Mouse (Mus musculus) frontal cortex, postnatal 25 days (tissue): ENCODE measurements at regions not wholly inside any gene's neighbourhood (a gene's known extent, or its start where the extent isn't known, plus 50 kb on each side); places are given as distances from the start of the nearest gene placed in this dataset.

Experiments
- DNase-seq, 2 experiments: peaks; one replicate each; pipeline ENCODE4 v3.0.0; 2022; ENCODE audit warnings: low spot score in 2 of 2

DNA sequence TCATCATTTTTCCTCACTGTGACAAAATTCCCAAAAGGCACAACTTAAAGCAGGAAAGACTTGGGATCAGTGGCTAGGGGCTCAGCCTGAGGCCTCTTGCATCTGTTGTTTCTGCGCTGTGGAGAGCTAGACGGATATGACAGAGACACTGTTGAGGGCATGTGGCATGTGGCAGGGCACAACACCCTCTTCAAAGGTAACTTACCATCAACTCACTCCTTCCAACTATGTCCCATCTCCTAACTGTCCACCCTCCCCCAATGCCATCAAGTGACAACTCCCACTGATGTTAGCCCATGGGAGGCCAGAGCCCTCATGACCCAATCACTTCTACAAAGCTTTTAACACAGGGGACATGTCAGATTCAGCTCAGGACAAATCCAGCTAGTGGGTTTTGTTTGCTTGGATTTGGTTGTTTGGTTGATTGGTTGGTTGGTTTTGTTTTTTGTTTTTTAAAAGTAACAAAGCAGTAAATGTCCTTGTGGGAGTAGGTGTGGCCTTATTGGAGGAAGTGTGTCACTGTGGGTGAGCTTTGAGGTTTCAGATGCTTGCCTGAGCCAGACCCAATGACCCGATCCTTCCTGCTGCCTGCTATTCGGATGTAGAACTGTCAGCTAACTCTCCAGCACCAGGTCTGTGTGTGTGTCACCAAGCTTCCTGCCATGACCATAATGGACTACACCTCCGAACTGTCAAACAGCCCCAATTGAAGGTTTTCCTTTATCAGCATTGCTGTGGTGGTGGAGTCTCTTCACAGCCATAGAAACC, 53.2 kb upstream of the Lef1 start:
- no peak for DNase-seq

DNA sequence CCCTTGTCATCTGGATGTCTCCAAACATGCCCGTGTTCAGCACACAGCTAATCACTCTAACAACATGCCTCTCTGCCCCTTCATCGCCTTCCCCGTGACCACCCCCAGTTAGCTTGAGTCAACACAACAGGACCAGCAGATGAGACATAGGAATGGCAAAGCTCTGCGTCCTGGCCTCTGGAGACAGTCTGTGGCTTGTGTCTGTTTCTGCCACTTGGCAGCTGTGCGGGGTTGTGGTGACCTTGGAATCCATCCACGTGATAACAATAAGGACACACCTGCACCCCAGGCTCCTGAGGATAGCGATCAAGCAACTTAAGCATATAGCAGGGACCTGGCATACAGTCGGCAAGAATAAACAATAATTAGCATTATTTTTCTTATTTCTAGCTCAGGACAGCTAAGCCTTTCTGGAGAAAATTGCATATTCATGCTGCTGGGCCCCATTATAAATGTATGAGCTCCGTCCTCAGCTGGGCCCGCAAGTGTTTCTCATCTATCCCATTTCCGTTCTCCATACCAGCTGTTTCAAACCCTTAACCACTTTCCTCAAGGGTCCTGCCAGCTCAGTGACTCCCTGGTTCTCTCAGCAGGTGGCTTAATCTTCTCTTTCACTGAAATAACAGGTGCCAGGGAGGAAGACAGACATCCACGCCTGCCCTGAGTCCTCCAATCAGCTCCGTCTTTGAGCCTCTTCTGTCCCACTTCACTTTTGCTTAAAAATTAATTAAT, 55.9 kb upstream of the Lef1 start:
- DNase-seq = no peak

DNA sequence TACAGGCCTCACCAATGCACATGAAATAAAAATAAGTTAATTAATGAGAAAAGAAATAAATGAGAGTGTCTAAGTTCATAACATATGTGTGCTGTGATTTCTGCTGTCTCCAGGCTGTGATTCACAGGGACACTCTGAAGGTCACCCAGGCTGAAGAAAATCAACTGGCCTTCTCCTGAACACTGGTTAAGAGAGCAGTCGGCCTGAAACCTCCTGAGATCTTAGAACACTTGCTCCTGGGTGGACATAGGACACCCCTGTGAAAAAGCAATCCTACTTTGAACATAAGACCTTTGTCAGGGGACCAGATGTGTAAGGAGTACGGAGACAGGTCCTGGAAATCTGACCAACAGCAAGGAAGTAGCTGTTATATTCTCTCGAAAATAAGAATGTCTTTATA, 62.6 kb upstream of the Lef1 start:
- DNase-seq = no peak

DNA sequence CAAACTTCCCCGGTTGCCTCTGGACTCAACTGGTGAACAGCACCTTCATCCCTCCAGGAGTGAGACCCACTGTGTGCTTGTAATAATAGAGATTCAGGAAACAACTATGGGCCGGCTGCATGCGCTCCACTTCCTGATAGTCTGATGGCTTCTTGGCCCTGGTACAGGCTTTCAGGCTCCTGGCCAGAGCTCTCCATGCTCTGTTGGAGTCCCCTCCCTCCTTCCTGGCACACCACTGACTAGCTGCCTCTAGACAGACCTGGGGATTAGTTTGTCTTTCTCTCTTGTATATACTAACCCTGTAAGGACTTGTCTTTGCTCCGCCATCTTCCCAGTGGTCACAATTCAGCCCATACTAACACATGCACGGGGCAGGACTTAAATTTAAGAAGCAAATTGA, 63.9 kb upstream of the Lef1 start:
- no peak for DNase-seq

DNA sequence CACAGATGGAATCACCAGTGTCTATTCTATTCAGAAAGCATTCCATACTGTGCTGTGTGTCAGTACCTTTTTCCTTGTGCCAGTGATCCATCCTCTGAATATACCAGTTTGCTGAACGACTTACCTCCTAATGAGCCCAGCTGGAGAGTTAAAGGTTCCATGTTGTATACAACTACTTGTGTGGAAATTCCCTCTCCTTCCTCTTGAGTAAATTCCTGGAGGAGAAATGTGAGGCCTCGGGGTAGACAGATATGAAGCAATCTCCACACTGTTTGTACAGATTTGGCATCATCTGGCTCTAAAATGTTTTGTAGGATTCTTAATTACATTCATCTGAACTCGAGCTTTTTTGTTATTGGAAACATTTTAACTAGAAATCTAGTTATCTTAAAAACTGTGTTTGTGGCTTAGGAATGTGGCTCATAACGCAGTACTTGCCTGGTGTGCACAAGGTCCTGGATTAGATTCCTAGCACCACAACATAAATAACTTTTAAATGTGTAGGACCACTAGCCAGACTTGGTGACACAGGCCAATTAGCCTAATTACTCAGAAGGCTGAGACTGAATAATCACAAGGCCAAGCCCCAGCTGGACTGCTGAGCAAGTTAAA, 70.0 kb upstream of the Lef1 start:
- no peak for DNase-seq

DNA sequence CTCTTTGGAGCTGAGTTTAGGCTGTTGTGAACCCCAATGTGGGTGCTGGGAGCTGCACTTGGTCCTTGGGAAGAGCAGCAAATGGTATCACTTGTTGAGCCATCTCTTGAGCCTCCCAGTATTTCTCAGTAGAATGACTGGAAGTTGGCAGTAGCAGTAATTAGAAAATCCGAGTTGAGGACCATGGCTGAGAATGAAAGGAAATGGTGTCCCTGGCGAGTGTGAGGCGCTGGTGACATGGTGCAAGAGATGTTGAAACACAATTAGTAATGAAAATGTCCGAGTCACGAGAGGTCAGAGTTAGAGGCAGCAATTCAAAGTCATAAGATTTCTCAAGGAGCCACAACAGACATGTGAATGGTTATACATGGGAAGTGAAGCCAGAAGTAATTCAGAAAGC, 73.2 kb upstream of the Lef1 start:
- DNase-seq = no peak

DNA sequence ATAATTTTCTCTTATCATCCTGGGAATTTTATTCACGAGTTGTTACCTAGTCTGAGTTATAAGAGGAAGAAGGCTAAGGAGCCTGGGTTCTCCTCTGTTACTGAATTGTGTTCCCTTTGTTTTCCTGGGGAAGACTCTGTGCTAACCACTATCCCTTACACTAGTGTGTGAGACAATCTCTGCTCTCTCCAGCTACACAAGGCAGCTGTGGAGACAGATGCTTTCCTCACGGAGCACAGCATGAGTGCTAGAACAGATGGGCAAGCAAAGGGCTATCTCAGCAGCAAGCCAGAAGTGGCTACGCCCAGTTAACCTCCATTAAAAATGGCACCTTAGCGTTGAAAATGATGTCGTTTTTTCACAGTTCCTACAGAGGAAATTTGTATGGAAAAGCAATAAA, 75.5 kb upstream of the Lef1 start:
- no peak for DNase-seq

DNA sequence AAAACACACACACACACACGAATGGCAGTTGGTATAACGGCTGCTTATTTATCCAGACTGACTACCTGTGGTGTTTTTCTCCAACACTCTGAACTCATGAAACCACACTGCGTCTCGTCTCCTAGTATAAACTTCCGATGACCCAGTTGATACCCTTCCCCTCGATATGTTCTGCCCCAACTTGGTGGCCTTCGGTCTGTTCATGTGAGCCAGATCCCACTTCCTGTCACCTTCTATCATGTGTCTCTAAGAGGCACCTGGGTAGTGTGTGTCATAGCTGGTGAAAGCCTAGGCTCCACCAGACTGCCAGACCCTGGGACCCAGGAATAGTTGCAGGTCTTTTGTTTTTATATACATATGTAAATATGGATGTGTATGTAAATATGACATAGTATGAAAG, 83.9 kb upstream of the Lef1 start:
- no peak for DNase-seq

DNA sequence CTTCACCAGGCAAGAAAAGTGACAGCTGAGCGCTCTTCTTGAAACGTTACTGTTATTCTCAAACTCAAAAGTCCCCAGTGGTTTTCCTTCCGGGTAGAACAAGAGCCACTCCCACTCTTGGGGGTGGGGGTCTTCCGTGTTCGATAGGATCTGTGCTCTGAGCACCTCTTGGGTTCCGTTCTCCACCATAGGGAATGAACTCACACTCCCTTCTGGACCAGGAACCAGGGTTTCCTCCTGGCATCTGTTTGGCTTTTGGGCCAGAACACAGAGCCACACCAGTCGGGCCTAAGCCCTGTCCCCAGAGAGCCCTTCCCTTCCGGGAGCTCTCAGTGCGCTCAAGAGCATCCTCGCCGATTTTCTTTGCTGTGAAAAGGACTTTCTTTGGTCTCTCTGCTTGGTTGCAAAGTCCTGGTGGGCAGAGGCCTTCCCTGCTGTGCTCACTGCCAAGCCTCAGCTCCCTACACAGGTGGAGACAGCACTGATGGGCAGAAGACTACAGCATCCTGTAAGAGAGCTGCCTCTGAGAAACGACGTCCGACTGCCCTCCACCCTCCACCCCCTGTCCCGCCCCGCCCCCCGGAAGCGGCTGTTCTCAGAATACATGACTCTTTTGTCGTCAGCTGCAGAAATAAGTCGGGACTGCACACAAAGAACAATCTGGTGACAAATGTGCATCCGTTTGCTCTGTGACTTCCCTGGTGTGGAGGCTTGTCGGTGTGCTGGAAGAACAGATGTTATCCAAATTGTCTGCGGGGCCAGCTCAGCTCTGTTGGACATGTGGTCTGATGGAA, 90.9 kb upstream of the Lef1 start:
- DNase-seq = no peak

DNA sequence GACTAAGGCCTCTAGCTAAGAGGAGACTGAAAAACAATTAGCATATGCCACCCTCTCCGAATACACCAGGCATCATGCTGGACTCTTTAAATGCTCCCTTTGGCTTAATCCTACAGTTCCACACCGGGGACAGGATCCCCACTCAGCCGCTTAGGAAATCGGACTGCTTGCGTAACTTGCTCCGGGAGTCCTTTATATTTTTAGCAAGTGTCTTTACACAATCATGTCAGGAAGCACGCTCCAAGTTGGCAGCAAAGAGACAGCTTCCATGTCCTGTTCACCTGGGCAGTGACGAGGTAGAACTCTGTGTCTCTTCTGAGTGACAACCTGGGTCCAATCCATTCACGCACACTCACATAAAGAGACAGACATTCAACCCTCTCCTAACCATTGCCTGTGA, 92.4 kb upstream of the Lef1 start:
- no peak for DNase-seq

DNA sequence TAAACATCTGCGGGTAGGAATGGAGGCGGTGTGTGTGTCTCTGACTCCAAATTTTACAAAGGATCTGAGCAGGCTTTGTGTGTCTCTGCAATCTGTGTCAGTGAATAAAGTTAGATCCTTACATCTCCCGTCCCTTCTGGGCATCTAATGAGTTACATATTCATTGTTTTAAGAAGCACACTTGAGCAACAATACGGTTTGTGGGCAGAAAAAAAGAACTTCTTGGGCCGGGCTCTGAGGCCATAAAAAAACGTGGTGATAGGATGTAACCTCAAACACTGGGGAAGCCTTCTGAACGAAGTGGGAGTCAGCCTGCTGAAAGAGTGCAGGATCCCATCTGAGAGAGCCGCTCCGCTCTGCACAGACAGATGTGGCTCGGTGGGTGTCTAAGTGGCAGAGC, 94.2 kb upstream of the Lef1 start:
- DNase-seq = no peak

DNA sequence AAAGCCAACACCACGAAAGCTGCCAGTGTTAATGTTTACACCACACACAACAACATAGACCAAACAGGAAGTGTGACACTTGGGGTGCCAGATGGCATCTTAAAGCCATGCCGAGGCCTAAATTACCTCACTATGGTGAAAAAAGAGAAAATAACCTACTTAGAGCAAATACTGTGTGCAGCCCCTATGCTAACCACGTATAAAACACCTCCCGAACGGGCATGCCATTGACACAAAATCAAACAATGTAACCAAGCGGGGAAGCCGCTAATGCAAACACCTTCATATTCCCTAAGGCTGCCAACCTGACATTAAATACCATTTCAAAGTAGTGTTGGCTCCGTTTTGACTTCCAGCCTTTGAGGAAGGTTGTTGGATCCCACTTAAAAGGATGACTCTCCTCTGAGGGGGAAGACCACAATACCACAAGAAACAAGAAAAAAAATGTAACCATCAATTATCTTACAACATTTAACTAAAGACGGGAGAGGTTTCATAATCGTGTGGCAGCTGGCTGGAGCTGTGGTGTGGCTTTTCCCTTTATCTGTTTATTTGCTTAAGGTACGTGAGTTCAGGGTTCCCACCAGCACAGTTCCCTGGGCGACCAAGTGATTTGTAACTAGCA, 96.1 kb upstream of the Lef1 start:
- no peak for DNase-seq

DNA sequence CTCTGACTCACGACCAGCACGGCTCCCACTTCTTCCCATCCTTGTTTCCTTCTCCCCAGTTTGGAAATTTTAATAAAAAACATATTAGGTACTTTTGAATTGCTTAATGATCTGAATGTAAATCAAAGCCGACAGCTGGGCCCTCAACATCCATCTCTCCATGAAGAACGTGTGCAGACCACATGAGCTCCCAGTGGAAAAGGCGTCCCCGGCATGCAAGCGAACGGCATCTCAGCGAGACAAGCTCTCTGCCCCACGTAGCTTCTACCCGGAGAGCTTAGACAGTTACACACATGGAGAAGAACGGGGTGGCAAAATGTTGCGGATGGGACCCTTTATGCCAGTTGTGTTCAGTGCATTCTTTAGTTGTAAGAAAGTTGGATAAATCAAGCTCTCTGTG, 109.6 kb upstream of the Lef1 start:
- no peak for DNase-seq

DNA sequence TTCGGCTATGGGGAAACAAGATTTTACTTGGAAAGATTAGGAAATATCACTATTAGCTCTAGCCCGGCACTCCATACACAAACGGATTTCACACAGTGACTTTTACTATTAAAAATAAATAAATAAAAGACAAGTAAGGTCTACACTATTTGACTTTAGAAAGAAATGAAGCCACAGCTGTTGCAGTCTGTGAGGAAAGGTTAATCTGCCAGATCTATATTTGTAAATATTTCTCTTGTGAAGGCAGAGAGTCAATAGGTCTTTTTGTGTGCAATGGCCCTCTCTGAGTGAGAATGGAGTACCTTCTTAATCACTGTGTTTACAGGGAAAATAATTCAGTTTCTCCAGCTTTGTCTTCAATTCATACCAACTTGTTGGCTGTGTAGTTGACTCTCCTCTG, 110.0 kb upstream of the Lef1 start:
- no peak for DNase-seq

DNA sequence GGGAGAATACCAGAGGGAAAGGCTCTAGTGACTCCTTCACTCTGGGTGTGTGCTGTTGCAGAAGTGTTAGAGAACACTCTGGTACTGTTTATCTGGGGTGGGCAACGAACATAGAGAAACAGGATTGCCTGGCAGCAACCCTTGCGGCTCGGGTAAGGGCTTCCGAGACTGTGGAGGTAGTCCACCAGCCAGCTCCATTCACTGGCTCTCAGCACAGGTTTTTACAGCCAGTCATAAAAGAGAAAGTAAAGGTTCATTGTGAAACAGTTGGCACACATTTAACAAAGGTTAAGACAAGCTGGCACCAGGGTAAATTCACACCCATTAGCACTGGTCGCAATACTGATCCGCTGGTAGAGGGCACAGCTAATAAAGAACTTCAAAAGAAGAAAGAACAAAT, 110.5 kb upstream of the Lef1 start:
- DNase-seq = no peak

DNA sequence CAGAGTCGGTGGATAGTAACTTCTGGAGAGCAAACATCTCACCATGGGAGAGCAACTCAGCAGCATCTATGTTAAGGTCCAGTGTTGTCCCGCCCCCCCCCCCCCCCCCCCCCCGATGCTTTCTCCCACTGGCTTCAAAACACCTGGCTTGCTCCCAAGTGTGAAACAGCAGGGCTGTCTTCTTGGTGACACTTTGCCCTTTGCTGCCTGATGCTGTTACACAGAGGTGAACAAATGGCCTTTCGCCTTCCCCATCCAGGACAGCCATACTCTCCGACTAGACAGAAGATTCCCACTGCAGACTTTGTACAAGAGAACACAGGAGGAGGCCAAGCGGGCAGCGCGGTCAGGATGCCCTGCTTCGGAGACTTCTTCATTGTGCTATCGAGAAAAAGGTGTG, 111.8 kb upstream of the Lef1 start:
- DNase-seq = no peak

DNA sequence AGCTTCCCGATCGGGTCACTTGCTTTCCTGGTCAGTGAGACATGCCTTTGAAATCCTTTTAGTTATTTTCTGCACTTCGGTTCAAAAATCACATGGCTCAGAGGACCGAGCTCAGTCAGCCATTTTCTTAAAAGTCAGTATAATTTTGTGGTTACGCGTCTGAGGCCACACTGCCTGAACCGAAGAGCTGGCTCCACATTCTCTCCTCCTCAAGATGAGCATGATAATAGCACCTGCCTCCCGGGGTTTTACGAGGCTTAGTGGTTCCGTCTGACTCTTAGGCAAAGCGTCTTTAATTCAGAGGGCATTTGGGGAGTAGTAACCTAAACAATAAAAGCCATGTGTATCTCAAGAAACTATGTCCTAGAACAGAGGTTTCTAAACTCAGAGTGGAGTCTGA, 113.5 kb upstream of the Lef1 start:
- no peak for DNase-seq

DNA sequence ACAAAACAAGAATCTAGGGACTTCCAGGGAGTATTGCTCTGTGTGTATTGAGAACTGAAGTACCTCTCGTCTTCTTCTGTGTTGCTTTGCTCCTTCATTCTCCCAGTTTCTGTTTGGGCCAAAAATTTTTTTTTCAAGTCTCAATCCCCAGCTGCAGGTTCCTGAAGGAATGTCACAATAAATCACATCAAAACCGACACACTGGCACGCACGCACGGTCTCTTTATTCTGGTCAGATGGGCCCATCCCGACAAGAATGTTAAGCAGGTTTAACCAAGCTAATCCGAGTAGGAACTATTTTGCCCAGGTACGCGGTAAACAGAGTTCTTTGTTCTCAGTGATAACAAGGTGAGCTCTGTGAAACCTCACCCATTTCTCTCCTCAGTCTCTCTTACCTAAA, 118.3 kb upstream of the Lef1 start:
- DNase-seq = no peak

DNA sequence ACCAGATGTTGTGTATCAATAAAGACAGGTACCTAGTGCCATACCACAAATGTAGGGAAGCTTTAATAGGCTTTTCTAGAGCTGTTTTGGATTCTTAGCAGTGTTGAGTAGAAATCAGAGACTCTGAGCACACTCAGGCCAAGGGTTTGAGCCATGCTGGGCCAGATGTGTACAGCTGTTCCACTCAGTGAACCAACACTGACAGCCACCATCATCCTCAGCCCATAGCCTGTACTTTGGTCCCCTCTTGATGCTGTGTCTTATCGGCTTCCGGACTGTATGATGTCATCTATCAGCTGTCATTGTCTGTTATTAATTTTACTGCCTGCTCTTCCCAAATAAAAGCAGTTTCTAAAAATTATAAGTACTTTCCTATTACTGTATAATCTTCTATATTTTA, 123.6 kb upstream of the Lef1 start:
- no peak for DNase-seq

DNA sequence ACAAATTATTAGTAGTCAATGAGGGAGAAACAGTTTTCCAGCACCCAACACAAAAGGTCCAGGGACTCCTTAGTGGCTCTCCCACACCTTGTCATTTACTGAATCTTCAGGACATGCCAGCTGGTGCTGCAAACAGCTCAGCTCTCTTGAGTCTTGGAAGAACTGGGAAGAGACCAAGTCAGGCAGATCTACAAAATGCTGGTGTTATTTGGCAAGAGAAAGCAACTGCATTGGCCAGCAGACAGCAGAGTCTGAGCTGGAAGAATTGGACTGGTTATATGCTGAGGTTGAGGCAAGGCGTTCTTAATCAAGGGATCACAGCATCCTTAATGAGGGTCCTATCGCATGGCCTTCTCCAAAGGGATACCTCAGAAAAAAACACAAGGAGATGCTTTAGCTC, 124.2 kb upstream of the Lef1 start:
- DNase-seq = no peak

DNA sequence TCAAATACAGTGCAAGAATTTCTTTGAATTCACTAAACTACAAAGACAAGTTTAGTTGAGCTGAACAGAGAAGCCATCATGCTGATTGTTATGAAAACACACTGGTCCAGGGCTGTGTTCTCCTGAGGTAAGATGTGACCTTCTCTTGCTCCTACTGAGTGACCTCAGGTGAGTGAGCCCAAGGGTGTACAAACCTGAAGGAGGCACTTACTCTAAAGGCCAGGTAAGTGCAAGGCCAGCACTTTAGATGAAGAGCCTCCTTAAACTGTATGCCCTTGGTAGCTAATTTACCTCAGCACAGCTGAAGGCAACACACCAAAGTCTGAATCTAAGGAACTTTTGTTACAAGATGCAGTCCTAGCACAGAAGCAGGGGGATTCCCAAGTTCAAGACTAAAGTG, 128.7 kb upstream of the Lef1 start:
- no peak for DNase-seq
